Mouse (Mus musculus): ENCODE results near the gene Ero1l. TPM values are rescaled to one million over a fixed set of nuclear protein-coding genes. Genes with fewer than 3 reads are reported as not detected.

Gene Ero1l
- total and polyA plus RNA-seq, 3 experiments: 5.0 to 22.6 (median 15.6) TPM

GRCm38 (mm10) chr14:45329589-45330181 is 11.1 kb upstream of the Ero1l start, which contains the start of gene Psmc6:
Psmc6 (plus strand) TSS chr14:45329788.
- TF ChIP-seq POLR2A (IDR thresholded peaks at IDR 0.05; ENCODE audit: insufficient read depth, low read depth, low read length): peak; percentile 87
- TF ChIP-seq EP300 (IDR thresholded peaks at IDR 0.05; ENCODE audit: insufficient read depth, low read depth, low read length): 0 out of 2 replicates have a peak, but pooled peaks have one; percentile 62
- peak; percentile 90 for TF ChIP-seq CTCF (IDR thresholded peaks at IDR 0.05)
- peaks cover 24% of the 10 kb centered on the region for H3K36me3 ChIP-seq (ENCODE audit: control insufficient read depth, insufficient read depth, low read length)
- intact Hi-C loops (cut with DNase I): loop anchor here (1.0 to 5.0 kb wide), 2 partner anchors 21 to 58 kb away; no protein-coding TSS in a partner anchor
- H3K27me3 ChIP-seq (ENCODE audit: control insufficient read depth, insufficient read depth, low read length): no peaks in the 10 kb centered on the region
- peak; percentile 92 to 95 for DNase-seq
- peak within 1 kb of the TSS; percentile 84 for H3K4me3 ChIP-seq
- no peaks in the 10 kb centered on the region for H3K4me1 ChIP-seq (ENCODE audit: control insufficient read depth, insufficient read depth, low read length)
- H3K27ac ChIP-seq: peak within 1 kb of the TSS; percentile 85
- no peaks in the 10 kb centered on the region for H3K79me2 ChIP-seq (replicated peaks; ENCODE audit: control insufficient read depth, insufficient read depth, low read length)
- under 1% methylated on average over 44 of the region's 44 CpGs for WGBS
- H3K9ac ChIP-seq (ENCODE audit: low read depth, low read length): peak within 1 kb of the TSS; percentile 82

- Histone ChIP-seq H3K4me3 (peak overlapping the region; percentile 12; the same call in 1 of the 2 replicates), H3K36me3 (ENCODE audit: control insufficient read depth, insufficient read depth, low read length) (peaks cover 21% of the 10 kb centered on the region), H3K4me1 (ENCODE audit: control insufficient read depth, insufficient read depth, low read length) (no peaks in the 10 kb centered on the region), H3K27ac (peak overlapping the region; percentile 29; the same call in 1 of the 2 replicates), H3K9ac (ENCODE audit: low read depth, low read length) (no peak overlapping the region), H3K79me2 (replicated peaks; ENCODE audit: control insufficient read depth, insufficient read depth, low read length) (no peaks in the 10 kb centered on the region), H3K27me3 (ENCODE audit: control insufficient read depth, insufficient read depth, low read length) (no peaks in the 10 kb centered on the region)
- intact Hi-C loops (cut with DNase I): loop anchor here (5.0 kb wide), 1 partner anchor 58 kb away; no protein-coding TSS in a partner anchor
- no peak for TF ChIP-seq POLR2A (IDR thresholded peaks at IDR 0.05; ENCODE audit: insufficient read depth, low read depth, low read length)
- TF ChIP-seq EP300 (IDR thresholded peaks at IDR 0.05; ENCODE audit: insufficient read depth, low read depth, low read length): no peak
- no peak for TF ChIP-seq CTCF (IDR thresholded peaks at IDR 0.05)
- 12% methylated on average over 8 of the region's 8 CpGs for WGBS
- no peak for DNase-seq
These were observed 10.5 kb upstream of the Ero1l start for GRCm38 (mm10) chr14:45329018-45329588.

GRCm38 (mm10) chr14:45328072-45328713 is 9.6 kb upstream of the Ero1l start:
- no peak overlapping the region for H3K9ac ChIP-seq (ENCODE audit: low read depth, low read length)
- H3K79me2 ChIP-seq (replicated peaks; ENCODE audit: control insufficient read depth, insufficient read depth, low read length): no peaks in the 10 kb centered on the region
- 85% methylated on average over 4 of the region's 4 CpGs for WGBS
- no peak for TF ChIP-seq EP300 (IDR thresholded peaks at IDR 0.05; ENCODE audit: insufficient read depth, low read depth, low read length)
- H3K4me3 ChIP-seq: no peak overlapping the region
- H3K27me3 ChIP-seq (ENCODE audit: control insufficient read depth, insufficient read depth, low read length): no peaks in the 10 kb centered on the region
- no peak overlapping the region for H3K27ac ChIP-seq
- no peaks in the 10 kb centered on the region for H3K4me1 ChIP-seq (ENCODE audit: control insufficient read depth, insufficient read depth, low read length)
- peaks cover 16% of the 10 kb centered on the region for H3K36me3 ChIP-seq (ENCODE audit: control insufficient read depth, insufficient read depth, low read length)
- intact Hi-C loops (cut with DNase I): loop anchor here (5.0 kb wide), 1 partner anchor 59 kb away; no protein-coding TSS in a partner anchor
- no peak for DNase-seq

GRCm38 (mm10) chr14:45325471-45325870 is 6.9 kb upstream of the Ero1l start:
- Histone ChIP-seq H3K9ac (ENCODE audit: low read depth, low read length) (no peak overlapping the region), H3K27ac (no peak overlapping the region), H3K4me3 (no peak overlapping the region), H3K27me3 (ENCODE audit: control insufficient read depth, insufficient read depth, low read length) (no peaks in the 10 kb centered on the region), H3K79me2 (replicated peaks; ENCODE audit: control insufficient read depth, insufficient read depth, low read length) (no peaks in the 10 kb centered on the region), H3K4me1 (ENCODE audit: control insufficient read depth, insufficient read depth, low read length) (no peaks in the 10 kb centered on the region), H3K36me3 (ENCODE audit: control insufficient read depth, insufficient read depth, low read length) (no peaks in the 10 kb centered on the region)
- TF ChIP-seq CTCF (IDR thresholded peaks at IDR 0.05) (no peak), EP300 (IDR thresholded peaks at IDR 0.05; ENCODE audit: insufficient read depth, low read depth, low read length) (no peak), POLR2A (IDR thresholded peaks at IDR 0.05; ENCODE audit: insufficient read depth, low read depth, low read length) (no peak)
- no peak for DNase-seq
- intact Hi-C loops (cut with DNase I): loop anchor here (5.0 kb wide), 1 partner anchor 62 kb away; no protein-coding TSS in a partner anchor

GRCm38 (mm10) chr14:45323320-45323719 is 4.7 kb upstream of the Ero1l start:
- no peak overlapping the region for H3K27ac ChIP-seq
- intact Hi-C loops (cut with DNase I): no loop called here
- H3K79me2 ChIP-seq (replicated peaks; ENCODE audit: control insufficient read depth, insufficient read depth, low read length): no peaks in the 10 kb centered on the region
- TF ChIP-seq EP300 (IDR thresholded peaks at IDR 0.05; ENCODE audit: insufficient read depth, low read depth, low read length) (no peak), CTCF (IDR thresholded peaks at IDR 0.05) (no peak), POLR2A (IDR thresholded peaks at IDR 0.05; ENCODE audit: insufficient read depth, low read depth, low read length) (no peak)
- no peak for DNase-seq
- no peak overlapping the region for H3K4me3 ChIP-seq
- no peaks in the 10 kb centered on the region for H3K36me3 ChIP-seq (ENCODE audit: control insufficient read depth, insufficient read depth, low read length)
- no peaks in the 10 kb centered on the region for H3K4me1 ChIP-seq (ENCODE audit: control insufficient read depth, insufficient read depth, low read length)
- H3K27me3 ChIP-seq (ENCODE audit: control insufficient read depth, insufficient read depth, low read length): no peaks in the 10 kb centered on the region
- WGBS: 89% methylated on average over 3 of the region's 3 CpGs
- no peak overlapping the region for H3K9ac ChIP-seq (ENCODE audit: low read depth, low read length)

- no peak overlapping the region for H3K27ac ChIP-seq
- no peaks in the 10 kb centered on the region for H3K36me3 ChIP-seq (ENCODE audit: control insufficient read depth, insufficient read depth, low read length)
- intact Hi-C loops (cut with DNase I): no loop called here
- H3K9ac ChIP-seq (ENCODE audit: low read depth, low read length): no peak overlapping the region
- 87% methylated on average over 2 of the region's 2 CpGs for WGBS
- no peak for DNase-seq
- H3K4me1 ChIP-seq (ENCODE audit: control insufficient read depth, insufficient read depth, low read length): no peaks in the 10 kb centered on the region
- TF ChIP-seq CTCF (IDR thresholded peaks at IDR 0.05) (no peak), POLR2A (IDR thresholded peaks at IDR 0.05; ENCODE audit: insufficient read depth, low read depth, low read length) (no peak), EP300 (IDR thresholded peaks at IDR 0.05; ENCODE audit: insufficient read depth, low read depth, low read length) (no peak)
- H3K4me3 ChIP-seq: no peak overlapping the region
- H3K27me3 ChIP-seq (ENCODE audit: control insufficient read depth, insufficient read depth, low read length): no peaks in the 10 kb centered on the region
- H3K79me2 ChIP-seq (replicated peaks; ENCODE audit: control insufficient read depth, insufficient read depth, low read length): no peaks in the 10 kb centered on the region
These were observed 3.9 kb upstream of the Ero1l start for GRCm38 (mm10) chr14:45322450-45322849.
